Mouse (Mus musculus) bone marrow, adult 2 months (tissue): ENCODE measurements around the gene Ctxn1.

ENCODE experiments used
- CTCF ChIP-seq: fragments of 200-500 bp; IDR thresholded peaks from 2 replicates; pipeline ENCODE4 v1.5.1; 2011; ENCODE audit warnings: low read length, control low read depth; ENCODE audit not compliant: control insufficient read depth, insufficient read depth
- POLR2A ChIP-seq: fragments of 200-500 bp; IDR thresholded peaks from 2 replicates; pipeline ENCODE4 v1.6.1; 2011; ENCODE audit warnings: low read depth, mild to moderate bottlenecking, control low read depth, low read length, borderline replicate concordance; ENCODE audit not compliant: control insufficient read depth

DNA sequence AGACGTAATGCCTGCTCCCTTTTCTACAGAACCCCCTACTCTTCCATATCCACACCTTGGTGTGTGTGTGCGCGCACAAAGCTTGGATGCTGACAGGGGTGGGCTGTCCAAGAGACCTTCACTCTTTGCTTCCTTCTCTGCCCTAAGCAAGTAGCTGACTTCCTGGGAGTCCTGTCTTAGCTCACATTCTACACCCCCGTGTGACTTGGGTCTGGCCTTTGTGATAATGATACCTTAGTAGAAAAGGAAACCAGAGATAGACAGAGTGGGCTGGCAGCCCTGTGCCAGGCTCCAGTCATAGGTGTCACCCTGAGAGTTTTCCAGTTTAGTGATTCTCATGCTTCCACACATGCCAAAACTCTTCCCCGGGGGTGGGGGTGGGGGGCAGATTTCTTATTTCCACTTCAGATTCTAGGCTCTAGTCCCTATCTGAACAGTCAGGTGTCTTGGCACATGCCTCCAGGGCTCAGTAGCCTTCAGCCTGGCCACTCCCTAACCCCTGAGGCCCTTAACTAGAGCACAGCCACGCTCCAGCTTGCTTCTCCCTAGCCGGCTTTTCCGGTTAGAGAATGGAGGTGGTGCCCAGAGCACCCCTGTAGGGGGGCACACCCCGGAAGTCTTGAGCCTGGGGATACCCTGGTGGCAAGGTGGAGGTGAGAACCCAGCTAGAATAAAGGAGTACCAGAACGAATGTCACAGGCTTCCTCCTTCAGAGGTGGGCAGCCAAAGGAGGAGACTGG lies 28.3 kb downstream of the Ctxn1 start:
- TF ChIP-seq CTCF (no peak), POLR2A (no peak)
